Mouse (Mus musculus): Measurements from ENCODE around the gene Gm28305.

DNA sequence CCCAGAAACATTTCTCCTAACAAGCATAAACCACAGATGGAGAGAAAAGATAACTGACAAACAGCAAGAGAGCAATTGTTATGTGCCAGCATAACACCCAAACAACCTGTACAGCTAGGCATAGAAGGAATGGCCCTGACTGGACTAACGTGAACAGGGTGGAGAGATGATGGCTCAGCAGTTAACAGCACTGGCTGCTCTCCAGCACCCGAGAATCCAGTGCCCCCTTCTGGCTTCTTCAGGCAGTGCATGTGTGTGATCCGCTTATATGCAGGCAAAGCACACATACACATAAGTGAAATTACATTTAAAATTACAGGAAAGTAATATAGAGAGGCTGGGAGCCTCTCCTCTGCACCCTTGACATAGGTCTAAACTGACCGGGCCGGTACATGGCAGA is 38.9 kb downstream of the Gm28305 start:
- no peak for TF ChIP-seq GATA1 (IDR thresholded peaks at IDR 0.05; ENCODE audit: borderline replicate concordance, low read length)
- TF ChIP-seq FLI1 (IDR thresholded peaks at IDR 0.05; ENCODE audit: low read length), result no peak
